Mouse (Mus musculus) heart, postnatal 36 days (tissue): ENCODE data around the gene Fam170b. TPM values are rescaled to one million over a fixed set of nuclear protein-coding genes. Genes with fewer than 3 reads are reported as not detected.

Source experiments
- total RNA-seq, 2 experiments: library from RNA; stranded (reverse); gene quantifications; 2 replicates each; pipeline ENCODE4 v1.2.3; 2021

Fam170b gene
- total RNA-seq, 2 experiments from 2014 or later: 0.17 TPM; not detected in 1

Other genes starting within 250 kb of the Fam170b start
- gene Prrxl1, start 234.6 kb upstream of the Fam170b start, total RNA-seq: not detected
- 100 to 1,000 TPM; 127 to 148 TPM for gene 3425401B19Rik, start 148.7 kb upstream of the Fam170b start, total RNA-seq
- gene Tmem273, start 48.0 kb upstream of the Fam170b start, total RNA-seq: under 1 TPM; 0.97 to 0.98 TPM
- gene Vstm4, start 22.8 kb downstream of the Fam170b start, total RNA-seq: 10 to 100 TPM in 1 of 2 experiments, 1 to 10 TPM in 1; 7.0 to 10.2 TPM
- under 1 TPM; 0.35 to 0.36 TPM for gene Lrrc18, start 157.4 kb downstream of the Fam170b start, total RNA-seq